Mouse (Mus musculus) hindbrain, embryonic 11.5 days (tissue): ENCODE measurements around the gene Eefsec. TPM values are rescaled to one million over a fixed set of nuclear protein-coding genes. Genes with fewer than 3 reads are reported as not detected.

ENCODE experiments used
- ATAC-seq: fragments of 200-750 bp; cut with Nextera tagmentation; 2 replicates; pipeline ENCODE4 v1.8.0; 2017; ENCODE audit warnings: mild to moderate bottlenecking, moderate TSS enrichment, moderate library complexity; ENCODE audit not compliant: low FRiP score
- DNase-seq: peaks from one replicate; pipeline ENCODE4 v3.0.0-alpha.2; 2015; ENCODE audit warnings: low spot score
- H3K27ac ChIP-seq: fragments of 300-500 bp; sonication (generic); 2 replicates; pipeline ENCODE4 v1.5.1; 2014; ENCODE audit warnings: mild to moderate bottlenecking, low read depth, low read length
- H3K27me3 ChIP-seq: fragments of 300-500 bp; sonication (generic); 2 replicates; pipeline ENCODE4 v1.6.1; 2014; ENCODE audit warnings: mild to moderate bottlenecking, low read length, moderate library complexity, mixed read lengths; ENCODE audit not compliant: control insufficient read depth, insufficient read depth
- H3K36me3 ChIP-seq: fragments of 300-500 bp; sonication (generic); 2 replicates; pipeline ENCODE4 v1.6.1; 2014; ENCODE audit warnings: mild to moderate bottlenecking, low read length, moderate library complexity, mixed read lengths; ENCODE audit not compliant: control insufficient read depth, insufficient read depth
- H3K4me1 ChIP-seq: fragments of 300-500 bp; sonication (generic); replicated peaks from 2 replicates; pipeline ENCODE4 v1.6.1; 2014; ENCODE audit warnings: low read length, mixed read lengths; ENCODE audit not compliant: control insufficient read depth, insufficient read depth
- H3K4me2 ChIP-seq: fragments of 300-500 bp; sonication (generic); replicated peaks from 2 replicates; pipeline ENCODE4 v1.6.1; 2014; ENCODE audit warnings: mild to moderate bottlenecking, low read depth, low read length
- H3K4me3 ChIP-seq: fragments of 300-500 bp; sonication (generic); 2 replicates; pipeline ENCODE4 v1.5.1; 2014; ENCODE audit warnings: low read depth, low read length
- H3K9ac ChIP-seq: fragments of 300-500 bp; sonication (generic); 2 replicates; pipeline ENCODE4 v1.6.1; 2014; ENCODE audit warnings: low read depth, low read length
- H3K9me3 ChIP-seq: fragments of 300-500 bp; sonication (generic); 2 replicates; pipeline ENCODE4 v1.6.1; 2016; ENCODE audit warnings: low read length; ENCODE audit not compliant: control insufficient read depth
- WGBS: fragments of 180-500 bp; shearing (Covaris S2); extraction: QIAGEN DNeasy Blood & Tissue Kit; methylation state at CpG from one replicate; pipeline ENCODE4 v1.1.7; 2014; 5-methylcytosine and 5-hydroxymethylcytosine counted together
- polyA plus RNA-seq: library from polyadenylated mRNA; unstranded; fragments of >200 nt; fragmentation: Nextera tagmentation; extraction: Ambion mirVana; gene quantifications from 2 replicates; pipeline ENCODE4 v1.2.1, GENCODE M21; 2014

The Eefsec gene
- polyA plus RNA-seq, 1 experiment from 2014 or later: 41.9 TPM

- no peak for ATAC-seq
Measured at GRCm38 (mm10) chr6:88209453-88209852, 236.9 kb downstream of the Eefsec start.

DNA sequence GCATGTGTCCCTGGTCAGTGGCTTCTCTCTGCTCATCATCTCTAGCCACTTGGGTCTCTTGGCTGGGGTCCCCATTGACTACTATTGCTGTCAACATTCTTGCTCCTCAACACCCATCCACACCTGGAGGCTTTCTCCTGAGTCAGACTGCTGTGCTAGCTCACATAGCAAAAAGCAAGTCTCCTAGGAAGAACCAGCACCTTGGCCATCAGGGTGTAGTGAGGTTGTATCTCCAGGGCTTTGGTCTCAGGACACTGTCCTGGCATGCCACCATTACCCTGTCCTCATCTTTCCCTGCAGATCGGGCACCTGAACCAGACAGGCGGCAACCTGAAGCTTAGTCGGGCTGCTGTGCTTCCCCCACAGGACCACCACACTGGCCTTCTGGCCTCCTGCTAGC is 238.0 kb downstream of the Eefsec start:
- H3K4me3 ChIP-seq: no peak overlapping the region
- no peaks in the 10 kb centered on the region for H3K4me1 ChIP-seq
- DNase-seq (no peak), ATAC-seq (no peak)
- peaks cover 44% of the 10 kb centered on the region for H3K27me3 ChIP-seq
- no peaks in the 10 kb centered on the region for H3K9me3 ChIP-seq
- no peak overlapping the region for H3K4me2 ChIP-seq
- no peak overlapping the region for H3K27ac ChIP-seq
- no peak overlapping the region for H3K9ac ChIP-seq
- 91% methylated on average over 3 of the region's 3 CpGs for WGBS
- no peaks in the 10 kb centered on the region for H3K36me3 ChIP-seq

More at GRCm38 (mm10) chr6:88209453-88209852, 236.9 kb downstream of the Eefsec start:
- peaks cover 33% of the 10 kb centered on the region for H3K27me3 ChIP-seq
- no peaks in the 10 kb centered on the region for H3K9me3 ChIP-seq
- no peak for DNase-seq
- H3K4me1 ChIP-seq: no peaks in the 10 kb centered on the region
- H3K4me2 ChIP-seq: no peak overlapping the region
- H3K4me3 ChIP-seq: no peak overlapping the region
- WGBS: 79% methylated on average over 5 of the region's 5 CpGs
- no peak overlapping the region for H3K9ac ChIP-seq
- no peaks in the 10 kb centered on the region for H3K36me3 ChIP-seq
- no peak overlapping the region for H3K27ac ChIP-seq

DNA sequence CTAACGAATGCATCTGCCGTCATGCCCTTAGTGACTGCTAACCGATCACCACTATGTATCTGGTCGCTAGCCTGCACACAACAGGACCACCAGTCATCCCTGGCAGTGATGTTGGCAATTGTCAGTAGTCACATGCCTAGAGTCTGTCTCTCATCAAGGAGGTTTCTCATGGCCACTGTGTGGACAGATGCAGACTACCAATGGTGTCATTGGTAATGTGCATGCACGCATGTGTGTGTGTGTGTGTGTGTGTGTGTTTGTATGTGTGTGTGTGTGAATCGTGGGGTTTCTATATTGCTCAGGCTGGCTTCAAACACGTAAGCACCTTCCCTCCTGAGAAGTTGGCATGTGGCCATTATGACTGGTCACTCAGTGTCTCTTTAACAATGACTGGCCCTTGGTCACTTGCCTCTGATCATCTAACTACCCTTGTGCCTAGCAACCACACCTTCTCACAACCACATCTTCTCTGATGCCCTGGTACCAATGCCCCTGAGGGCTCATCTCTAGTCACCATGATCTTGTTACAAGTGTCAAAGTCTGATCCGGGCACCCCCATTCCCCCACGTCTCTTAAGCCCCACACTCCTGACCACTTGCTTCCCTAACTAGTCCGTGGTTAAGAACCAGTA is 238.8 kb downstream of the Eefsec start:
- WGBS: 86% methylated on average over 10 of the region's 10 CpGs
- no peaks in the 10 kb centered on the region for H3K4me1 ChIP-seq
- H3K27me3 ChIP-seq: peaks cover 48% of the 10 kb centered on the region
- H3K4me3 ChIP-seq: no peak overlapping the region
- no peak for ATAC-seq
- DNase-seq: no peak
- no peak overlapping the region for H3K9ac ChIP-seq
- H3K4me2 ChIP-seq: no peak overlapping the region
- H3K9me3 ChIP-seq: no peaks in the 10 kb centered on the region
- no peak overlapping the region for H3K27ac ChIP-seq
- H3K36me3 ChIP-seq: no peaks in the 10 kb centered on the region

Other genes starting within 250 kb of the Eefsec start
- gene Dnajb8, start 224.3 kb downstream of the Eefsec start, polyA plus RNA-seq: not detected in 2 replicates
- gene Ruvbl1, start 18.9 kb upstream of the Eefsec start, polyA plus RNA-seq: 149 and 163 TPM in 2 replicates
- gene Sec61a1, start 72.4 kb upstream of the Eefsec start, polyA plus RNA-seq: 139 and 164 TPM in 2 replicates
- not detected in 2 replicates for gene Kbtbd12, start 191.4 kb upstream of the Eefsec start, polyA plus RNA-seq